Mouse (Mus musculus) C2C12 (cell line): ENCODE data around the gene Top3a.

Experiments used
- CEBPB ChIP-seq: IDR thresholded peaks from one replicate; pipeline ENCODE4 v1.6.1; 2011; ENCODE audit warnings: low read depth, mild to moderate bottlenecking, control low read depth, moderate library complexity
- CTCF ChIP-seq: IDR thresholded peaks from one replicate; pipeline ENCODE4 v1.5.1; 2011; ENCODE audit not compliant: control insufficient read depth, insufficient read depth, insufficient read length
- FOSL1 ChIP-seq: IDR thresholded peaks from one replicate; pipeline ENCODE4 v1.8.0; 2011; ENCODE audit warnings: mild to moderate bottlenecking, low read length; ENCODE audit not compliant: poor library complexity, insufficient read depth, severe bottlenecking
- MAX ChIP-seq: IDR thresholded peaks from one replicate; pipeline ENCODE4 v1.6.1; 2011; ENCODE audit warnings: mild to moderate bottlenecking, control low read depth
- MYOD1 ChIP-seq: IDR thresholded peaks from one replicate; pipeline ENCODE4 v1.6.1; 2011; ENCODE audit warnings: low read depth; ENCODE audit not compliant: control insufficient read depth, insufficient read length
- MYOG ChIP-seq: IDR thresholded peaks from one replicate; pipeline ENCODE4 v1.6.1; 2011; ENCODE audit not compliant: control insufficient read depth, insufficient read length; ENCODE audit errors: extremely low read depth
- USF1 ChIP-seq: IDR thresholded peaks from one replicate; pipeline ENCODE4 v1.6.1; 2011; ENCODE audit warnings: low read depth, mild to moderate bottlenecking, control low read depth, moderate library complexity

- no peak for TF ChIP-seq USF1
- TF ChIP-seq CTCF = no peak
- no peak for TF ChIP-seq FOSL1
- no peak for TF ChIP-seq MAX
- TF ChIP-seq MYOD1 = no peak
- TF ChIP-seq CEBPB = no peak
- no peak for TF ChIP-seq MYOG
These were observed 6.4 kb downstream of the Top3a start for GRCm38 (mm10) chr11:60770776-60771175.
